Mouse (Mus musculus): ENCODE measurements at regions not wholly inside any gene's neighbourhood (a gene's known extent, or its start where the extent isn't known, plus 50 kb on each side); places are given as distances from the start of the nearest gene placed in this dataset.
A peak's percentile ranks its signal among the peaks of the same experiment; 100 is the strongest.

- DNase-seq: no peak
Observed at GRCm38 (mm10) chr7:89088141-89088540, 315.9 kb downstream of the Tmem135 start.

GRCm38 (mm10) chr7:89086348-89086747 lies 317.7 kb downstream of the Tmem135 start:
- peak; percentile 11 for DNase-seq

GRCm38 (mm10) chr7:89073939-89074690 lies 329.9 kb downstream of the Tmem135 start:
- no peak for DNase-seq

GRCm38 (mm10) chr7:89070030-89070429 lies 334.0 kb downstream of the Tmem135 start:
- DNase-seq: no peak

GRCm38 (mm10) chr7:89064462-89064861 lies 339.6 kb downstream of the Tmem135 start:
- no peak for DNase-seq

- DNase-seq: no peak
Observed at GRCm38 (mm10) chr7:89063630-89064029, 340.4 kb downstream of the Tmem135 start.

GRCm38 (mm10) chr7:89054494-89054893 lies 349.5 kb downstream of the Tmem135 start:
- no peak for DNase-seq

- DNase-seq: no peak
Observed at GRCm38 (mm10) chr7:89051240-89051639, 352.8 kb downstream of the Tmem135 start.

GRCm38 (mm10) chr7:89046405-89047217 lies 357.4 kb downstream of the Tmem135 start:
- no peak for DNase-seq

GRCm38 (mm10) chr7:89042977-89043376 lies 361.0 kb downstream of the Tmem135 start:
- no peak for DNase-seq

- no peak for DNase-seq
Observed at GRCm38 (mm10) chr7:89041287-89041686, 362.7 kb downstream of the Tmem135 start.

GRCm38 (mm10) chr7:89040139-89040538 lies 363.9 kb downstream of the Tmem135 start:
- DNase-seq: no peak

- no peak for DNase-seq
Observed at GRCm38 (mm10) chr7:89035138-89035996, 368.7 kb downstream of the Tmem135 start.

GRCm38 (mm10) chr7:89023230-89024030 lies 380.6 kb downstream of the Tmem135 start:
- DNase-seq: no peak

GRCm38 (mm10) chr7:88998815-88999392 lies 405.1 kb downstream of the Tmem135 start:
- no peak for DNase-seq

GRCm38 (mm10) chr7:88997815-88998477 lies 406.1 kb downstream of the Tmem135 start:
- no peak for DNase-seq

GRCm38 (mm10) chr7:88974436-88974835 lies 429.6 kb downstream of the Tmem135 start:
- DNase-seq: no peak

GRCm38 (mm10) chr7:88960841-88961240 lies 443.2 kb downstream of the Tmem135 start:
- no peak for DNase-seq

GRCm38 (mm10) chr7:88960190-88960589 lies 443.8 kb downstream of the Tmem135 start:
- DNase-seq: no peak

- no peak for DNase-seq
Observed at GRCm38 (mm10) chr7:88959332-88960124, 444.5 kb downstream of the Tmem135 start.

Measured in heart, postnatal 4 days (tissue).